Mouse (Mus musculus): ENCODE results near the gene Trim59.

DNA sequence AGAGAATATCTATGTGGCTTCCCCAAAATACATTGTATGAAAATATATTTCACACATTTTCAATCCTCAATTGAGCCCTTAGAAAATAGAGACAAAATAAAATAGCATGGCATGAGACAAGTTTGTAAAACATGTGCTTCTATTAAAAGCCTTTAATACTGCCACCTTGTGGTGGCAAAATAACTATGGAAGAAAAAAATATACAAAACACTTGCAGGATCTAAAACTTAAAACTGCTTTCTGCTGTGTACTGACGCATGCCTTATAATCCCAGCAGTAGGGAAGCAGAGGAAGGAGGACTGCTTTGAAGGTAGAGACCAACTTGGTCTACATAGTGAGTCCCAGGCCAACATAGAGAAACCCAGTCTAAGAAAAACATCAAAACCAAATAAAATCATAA, 19.4 kb upstream of the Trim59 start:
- peak; percentile 79 for TF ChIP-seq CTCF (IDR thresholded peaks at IDR 0.05)
- no peak for TF ChIP-seq EP300 (IDR thresholded peaks at IDR 0.05; ENCODE audit: insufficient read depth, low read depth, low read length)
- no peak for TF ChIP-seq POLR2A (IDR thresholded peaks at IDR 0.05; ENCODE audit: insufficient read depth, low read depth, low read length)

Measured in heart, adult 2 months (tissue).